Mouse (Mus musculus): Measurements from ENCODE around the gene Trappc6a. TPM values are rescaled to one million over a fixed set of nuclear protein-coding genes. Genes with fewer than 3 reads are reported as not detected.

Gene Trappc6a
- total and polyA plus RNA-seq, 2 experiments from 2014 or later: 28.8 to 38.8 TPM

GRCm38 (mm10) chr7:19557982-19558900 is 50.0 kb downstream of the Trappc6a start:
- no peaks in the 10 kb centered on the region for H3K9me3 ChIP-seq (ENCODE audit: low read length)
- peaks cover 3% of the 10 kb centered on the region; the same call in 1 of the 2 replicates for H3K36me3 ChIP-seq (ENCODE audit: insufficient read depth)
- no peak overlapping the region for H3K27ac ChIP-seq (ENCODE audit: low read depth, low read length)
- no peak for TF ChIP-seq CTCF (IDR thresholded peaks at IDR 0.05; ENCODE audit: low read depth)
- H3K4me3 ChIP-seq (ENCODE audit: low read depth, low read length): no peak overlapping the region
- H3K4me2 ChIP-seq (ENCODE audit: low read depth): no peak overlapping the region
- H3K9ac ChIP-seq: no peak overlapping the region
- WGBS: 95% methylated on average over 6 of the region's 6 CpGs
- ATAC-seq (no peak), DNase-seq (no peak)
- H3K4me1 ChIP-seq (ENCODE audit: insufficient read depth): peaks cover 26% of the 10 kb centered on the region; the same call in 1 of the 2 replicates
- H3K27me3 ChIP-seq (ENCODE audit: insufficient read depth, low read length): no peaks in the 10 kb centered on the region

- Histone ChIP-seq H3K9me3 (ENCODE audit: low read length) (no peaks in the 10 kb centered on the region), H3K4me3 (ENCODE audit: low read depth, low read length) (no peak overlapping the region), H3K27ac (ENCODE audit: low read depth, low read length) (no peak overlapping the region), H3K9ac (no peak overlapping the region), H3K36me3 (ENCODE audit: insufficient read depth) (no peaks in the 10 kb centered on the region; the same call in 1 of the 2 replicates), H3K27me3 (ENCODE audit: insufficient read depth, low read length) (no peaks in the 10 kb centered on the region), H3K4me2 (ENCODE audit: low read depth) (0 out of 2 replicates have a peak overlapping the region, but pooled peaks have one; percentile 8), H3K4me1 (ENCODE audit: insufficient read depth) (peaks cover 26% of the 10 kb centered on the region; the same call in 1 of the 2 replicates)
- no peak for DNase-seq
- WGBS: 38% methylated on average over 2 of the region's 2 CpGs
- no peak for ATAC-seq
- TF ChIP-seq CTCF (IDR thresholded peaks at IDR 0.05; ENCODE audit: low read depth): peak; percentile 62
Observed at GRCm38 (mm10) chr7:19558965-19559364, 50.8 kb downstream of the Trappc6a start.

DNA sequence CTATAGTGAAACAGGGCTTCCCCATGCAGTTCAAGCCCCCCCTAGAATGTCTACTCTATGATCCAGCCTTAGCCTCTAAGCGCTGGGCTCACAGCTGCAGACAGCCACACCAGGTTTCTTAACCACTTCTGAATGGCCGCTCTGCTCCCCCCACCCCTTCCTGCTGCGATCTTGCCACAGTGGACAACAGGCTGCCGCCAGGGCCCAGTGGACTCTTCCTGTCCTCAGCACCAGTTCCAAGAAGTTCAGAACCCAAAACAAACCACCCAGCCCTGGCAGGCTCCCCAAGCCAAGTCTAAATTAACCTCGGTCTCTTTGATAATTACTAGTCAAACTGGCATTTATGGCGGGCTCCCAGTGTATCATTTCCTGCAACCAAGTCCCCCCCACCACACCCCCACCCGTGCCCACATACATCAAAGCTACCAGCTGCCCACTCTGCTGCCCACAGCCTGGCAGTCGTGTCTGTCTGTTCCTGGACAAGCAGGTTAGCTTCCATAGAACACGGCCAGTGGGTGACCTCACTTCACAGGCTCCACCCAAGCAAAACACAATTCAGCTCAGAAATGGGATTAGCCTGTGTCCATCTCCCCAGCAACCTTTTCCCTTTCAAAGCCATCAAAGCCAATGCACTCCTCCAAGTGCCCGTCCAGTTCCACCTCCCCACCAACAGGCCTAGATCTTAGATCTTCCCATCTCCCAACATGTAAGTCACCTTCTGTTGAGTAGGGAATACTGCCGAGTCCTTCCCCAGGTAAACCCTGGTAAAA is 52.5 kb downstream of the Trappc6a start:
- Histone ChIP-seq H3K4me2 (ENCODE audit: low read depth) (peak overlapping the region; percentile 91), H3K36me3 (ENCODE audit: insufficient read depth) (peaks cover 13% of the 10 kb centered on the region), H3K9me3 (ENCODE audit: low read length) (no peaks in the 10 kb centered on the region), H3K4me3 (ENCODE audit: low read depth, low read length) (peak overlapping the region; percentile 76), H3K27ac (ENCODE audit: low read depth, low read length) (peak overlapping the region; percentile 99), H3K9ac (peak overlapping the region; percentile 97), H3K27me3 (ENCODE audit: insufficient read depth, low read length) (no peaks in the 10 kb centered on the region), H3K4me1 (ENCODE audit: insufficient read depth) (peaks cover 26% of the 10 kb centered on the region; the same call in 1 of the 2 replicates)
- no peak for TF ChIP-seq CTCF (IDR thresholded peaks at IDR 0.05; ENCODE audit: low read depth)
- DNase-seq: no peak
- WGBS: 14% methylated on average over 11 of the region's 11 CpGs
- no peak for ATAC-seq

- Histone ChIP-seq H3K27ac (ENCODE audit: low read depth, low read length) (peak overlapping the region; percentile 99), H3K4me1 (ENCODE audit: insufficient read depth) (peaks cover 26% of the 10 kb centered on the region; the same call in 1 of the 2 replicates), H3K4me3 (ENCODE audit: low read depth, low read length) (peak overlapping the region; percentile 76), H3K9ac (peak overlapping the region; percentile 97), H3K27me3 (ENCODE audit: insufficient read depth, low read length) (no peaks in the 10 kb centered on the region), H3K36me3 (ENCODE audit: insufficient read depth) (peaks cover 13% of the 10 kb centered on the region), H3K9me3 (ENCODE audit: low read length) (no peaks in the 10 kb centered on the region), H3K4me2 (ENCODE audit: low read depth) (peak overlapping the region; percentile 91)
- DNase-seq (no peak), ATAC-seq (no peak)
- under 1% methylated on average over 11 of the region's 11 CpGs for WGBS
- no peak for TF ChIP-seq CTCF (IDR thresholded peaks at IDR 0.05; ENCODE audit: low read depth)
Observed at GRCm38 (mm10) chr7:19561431-19561764, 53.2 kb downstream of the Trappc6a start.

DNA sequence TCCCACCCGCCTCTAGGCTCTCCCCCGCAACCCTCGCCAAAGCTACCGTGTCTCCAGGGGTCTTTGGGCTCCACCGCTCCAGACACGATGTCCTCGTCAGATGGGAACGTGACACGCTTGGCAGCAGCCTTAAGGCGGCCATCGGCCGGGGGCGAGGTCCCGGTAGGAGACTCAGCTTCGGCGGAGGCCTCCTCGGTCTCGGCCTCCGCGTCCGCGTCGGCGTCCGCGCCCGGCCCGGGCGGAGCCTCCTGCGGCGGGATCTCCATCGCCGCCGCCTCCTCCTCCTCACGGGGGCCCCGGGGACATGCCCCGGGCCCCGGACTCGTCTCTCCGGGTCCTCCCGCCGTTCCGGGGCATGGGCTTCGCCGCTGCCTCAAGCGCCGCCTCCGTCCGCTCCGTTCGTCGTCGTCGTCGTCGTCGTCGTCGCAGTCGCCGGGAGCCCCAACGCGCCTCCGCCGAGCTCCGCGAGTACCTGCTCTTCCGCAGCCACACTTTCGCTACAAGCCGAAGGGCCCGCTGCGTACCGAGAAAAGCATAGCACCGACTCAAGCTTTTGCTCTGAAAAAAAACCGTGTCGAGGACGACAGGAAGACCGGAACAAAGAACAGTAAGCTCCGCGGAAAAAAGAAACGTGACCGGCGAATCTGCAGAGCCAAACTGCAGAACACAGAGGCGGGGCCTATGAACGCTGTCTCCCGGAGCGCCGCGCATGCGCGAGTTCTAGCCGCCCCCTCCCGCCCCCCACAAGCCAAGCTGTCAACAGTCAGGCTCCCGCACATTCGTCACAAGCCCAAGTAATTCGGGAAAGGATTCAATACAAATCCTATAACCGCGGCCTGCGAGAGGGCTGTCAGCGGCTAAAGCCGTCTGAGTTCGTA is 53.8 kb downstream of the Trappc6a start:
- H3K36me3 ChIP-seq (ENCODE audit: insufficient read depth): peaks cover 17% of the 10 kb centered on the region
- H3K9me3 ChIP-seq (ENCODE audit: low read length): no peaks in the 10 kb centered on the region
- under 1% methylated on average over 100 of the region's 102 CpGs for WGBS
- no peaks in the 10 kb centered on the region for H3K27me3 ChIP-seq (ENCODE audit: insufficient read depth, low read length)
- peak overlapping the region; percentile 97 for H3K9ac ChIP-seq
- peak overlapping the region; percentile 99 for H3K27ac ChIP-seq (ENCODE audit: low read depth, low read length)
- peak; percentile 98 for DNase-seq
- ATAC-seq: peak; percentile 96
- H3K4me2 ChIP-seq (ENCODE audit: low read depth): peak overlapping the region; percentile 91
- H3K4me1 ChIP-seq (ENCODE audit: insufficient read depth): peaks cover 26% of the 10 kb centered on the region; the same call in 1 of the 2 replicates
- TF ChIP-seq CTCF (IDR thresholded peaks at IDR 0.05; ENCODE audit: low read depth): no peak
- H3K4me3 ChIP-seq (ENCODE audit: low read depth, low read length): peak overlapping the region; percentile 76
